Mouse (Mus musculus) kidney, postnatal 10 days (tissue): ENCODE measurements around the gene Pnrc1.
"Not testable (repeated sequence)": the region's sequence is repeated elsewhere in the genome, so short reads cannot be mapped to it uniquely, and the experiment has no call there.

Experiments
- DNase-seq: peaks from one replicate; pipeline ENCODE4 v3.0.0; 2021; ENCODE audit warnings: mixed read lengths

Pnrc1 gene

GRCm38 (mm10) chr4:33290002-33290401 lies at the start of gene Pnrc1:
TSS of gene Pnrc1 (minus strand) at chr4:33290163.
- peak; percentile 62 for DNase-seq

GRCm38 (mm10) chr4:33337999-33338398 lies 48.0 kb upstream of the Pnrc1 start:
- no peak for DNase-seq

- no peak for DNase-seq
Measured at GRCm38 (mm10) chr4:33332956-33333455, 43.0 kb upstream of the Pnrc1 start.

- DNase-seq, result no peak
Measured at GRCm38 (mm10) chr4:33331147-33331546, 41.2 kb upstream of the Pnrc1 start.

GRCm38 (mm10) chr4:33315840-33316239 lies 25.9 kb upstream of the Pnrc1 start:
- no peak for DNase-seq

GRCm38 (mm10) chr4:33314150-33314549 lies 24.2 kb upstream of the Pnrc1 start:
- not testable (repeated sequence) for DNase-seq

- no peak for DNase-seq
Measured at GRCm38 (mm10) chr4:33310840-33311437, 21.0 kb upstream of the Pnrc1 start.

GRCm38 (mm10) chr4:33309764-33310757 lies 20.1 kb upstream of the Pnrc1 start, which contains the start of gene Rngtt:
TSS of gene Rngtt (plus strand) at chr4:33310311.
- peak; percentile 98 for DNase-seq

- DNase-seq, result no peak
Measured at GRCm38 (mm10) chr4:33307146-33307545, 17.2 kb upstream of the Pnrc1 start.

- DNase-seq, result no peak
Measured at GRCm38 (mm10) chr4:33303057-33303456, 13.1 kb upstream of the Pnrc1 start.

- DNase-seq, result not testable (repeated sequence)
Measured at GRCm38 (mm10) chr4:33300891-33301665, 11.1 kb upstream of the Pnrc1 start.

- DNase-seq, result peak; percentile 84
Measured at GRCm38 (mm10) chr4:33292409-33293370, 2.7 kb upstream of the Pnrc1 start.

- no peak for DNase-seq
Measured at GRCm38 (mm10) chr4:33290878-33291277, 915 bp upstream of the Pnrc1 start.

- no peak for DNase-seq
Measured at GRCm38 (mm10) chr4:33289106-33289650, 785 bp downstream of the Pnrc1 start.

- DNase-seq, result no peak
Measured at GRCm38 (mm10) chr4:33285448-33285847, 4.5 kb downstream of the Pnrc1 start.

- DNase-seq, result no peak
Measured at GRCm38 (mm10) chr4:33284083-33284880, 5.7 kb downstream of the Pnrc1 start.

- DNase-seq, result peak; percentile 27
Measured at GRCm38 (mm10) chr4:33281891-33282685, 7.9 kb downstream of the Pnrc1 start.

GRCm38 (mm10) chr4:33273437-33273836 lies 16.5 kb downstream of the Pnrc1 start:
- no peak for DNase-seq
